Mouse (Mus musculus) gastrocnemius, postnatal 14 days (tissue): ENCODE measurements around the gene Fcna. TPM values are rescaled to one million over a fixed set of nuclear protein-coding genes. Genes with fewer than 3 reads are reported as not detected.
A peak's percentile ranks its signal among the peaks of the same experiment; 100 is the strongest.

Experiments used
- DNase-seq: peaks from one replicate; pipeline ENCODE4 v3.0.0; 2021; ENCODE audit warnings: mixed read lengths
- intact Hi-C: fragments of 180-260 bp; cut with DNase I; formaldehyde crosslinking; loops from one replicate; pipeline ENCODE4 v1.15.1; 2025; ENCODE audit warnings: low total_unique reads
- total RNA-seq, 2 experiments: library from RNA; stranded (reverse); gene quantifications; 2 replicates each; pipeline ENCODE4 v1.2.3; 2021

The Fcna gene
- total RNA-seq, 2 experiments from 2014 or later, result 5.7 to 6.2 TPM

DNA sequence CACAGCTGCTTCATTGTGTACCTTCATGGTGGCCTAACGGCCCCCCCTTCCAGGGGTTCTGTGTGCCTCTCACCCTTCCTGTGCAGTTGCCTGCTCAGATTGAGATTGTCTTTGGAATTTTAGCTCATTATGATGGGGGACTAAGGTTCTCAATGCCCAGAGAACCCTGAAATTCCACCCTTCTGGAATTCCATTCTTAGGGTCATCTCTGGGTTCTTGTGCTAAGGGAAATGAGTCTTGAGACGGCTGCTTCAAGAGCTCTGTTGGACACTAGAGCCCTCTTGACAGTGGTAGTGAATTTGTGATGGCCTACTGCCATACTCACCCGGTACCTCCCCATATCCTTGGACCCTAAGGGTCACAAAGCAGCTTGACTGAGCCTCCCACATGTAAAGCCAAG is 10.3 kb downstream of the Fcna start, which contains the start of gene Ccdc183:
Gene Ccdc183, minus strand, starts transcription at position 101 of the 400 bp plus-strand sequence.
- DNase-seq, result no peak
- intact Hi-C loops, result no loop called here

DNA sequence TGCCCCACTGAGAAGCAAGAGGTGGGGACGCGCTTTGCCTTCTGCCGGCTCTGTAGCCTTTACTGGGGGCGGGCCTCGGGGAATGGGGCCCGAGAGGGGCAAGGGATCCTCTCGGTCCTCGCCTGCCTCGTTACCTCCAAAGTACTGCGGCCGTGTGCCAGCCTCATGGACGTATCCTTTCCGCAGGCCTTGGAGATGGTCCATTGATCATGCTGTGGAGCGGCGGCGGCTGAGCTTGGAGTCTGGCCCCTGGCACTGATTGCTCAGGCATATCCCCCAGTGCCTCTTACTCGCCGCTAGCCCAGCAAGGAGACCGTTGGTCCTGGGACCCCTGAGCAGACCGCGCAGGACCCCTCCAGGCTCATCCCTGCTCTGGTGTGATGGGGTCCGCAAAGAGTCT is 11.4 kb downstream of the Fcna start:
- intact Hi-C loops, result no loop called here
- no peak for DNase-seq

DNA sequence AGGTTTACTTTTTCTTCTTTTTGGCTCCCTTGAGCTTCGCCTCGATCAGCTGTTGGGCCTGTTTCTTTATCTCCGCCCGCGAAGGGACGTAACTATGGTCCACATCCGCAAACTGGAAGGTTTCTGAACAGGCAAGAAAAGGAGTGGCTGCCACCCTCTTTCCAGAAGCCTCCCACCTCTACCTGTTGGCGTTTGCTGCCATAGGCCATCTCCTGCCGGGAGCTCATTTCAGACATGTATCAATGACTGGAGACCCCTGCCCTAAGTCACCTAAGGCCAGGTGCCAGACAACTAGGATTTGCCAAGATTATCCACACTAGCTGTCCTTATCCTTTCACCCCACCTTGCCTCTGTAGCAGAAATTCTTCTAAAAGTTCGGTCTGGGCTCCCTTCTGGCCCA is 19.2 kb downstream of the Fcna start:
- intact Hi-C loops, result no loop called here
- no peak for DNase-seq

GRCm38 (mm10) chr2:25607761-25608622 is 19.8 kb downstream of the Fcna start, which contains the start of gene Rabl6:
Gene Rabl6, minus strand, starts transcription at chr2:25608521.
- intact Hi-C loops, result no loop called here
- DNase-seq, result peak; percentile 90

GRCm38 (mm10) chr2:25602526-25602925 is 25.3 kb downstream of the Fcna start:
- intact Hi-C loops, result no loop called here
- DNase-seq, result no peak

DNA sequence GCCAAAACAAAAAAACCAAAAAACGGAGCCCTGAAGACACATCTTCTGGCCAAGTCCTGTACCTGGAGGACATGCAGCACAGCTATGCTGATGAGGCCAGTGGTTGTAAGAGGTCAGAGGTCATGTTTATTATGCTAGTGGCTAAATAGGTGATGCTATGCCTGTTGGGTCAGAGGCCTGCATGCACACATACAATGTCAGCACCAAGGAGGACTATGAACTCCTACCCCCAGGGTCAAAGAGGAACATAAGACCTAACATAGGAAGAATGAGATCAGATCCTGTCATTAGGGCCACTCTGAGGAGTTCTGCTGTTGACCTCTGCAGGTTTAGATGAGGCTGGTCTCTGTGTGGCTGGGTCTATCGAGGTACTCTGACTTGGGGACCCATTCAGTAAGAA is 27.8 kb downstream of the Fcna start:
- no peak for DNase-seq
- intact Hi-C loops, result no loop called here

- DNase-seq, result no peak
- intact Hi-C loops, result no loop called here
Observed at GRCm38 (mm10) chr2:25598749-25599148, 29.1 kb downstream of the Fcna start.

- DNase-seq, result no peak
- intact Hi-C loops, result no loop called here
Observed at GRCm38 (mm10) chr2:25596765-25597510, 30.9 kb downstream of the Fcna start.

DNA sequence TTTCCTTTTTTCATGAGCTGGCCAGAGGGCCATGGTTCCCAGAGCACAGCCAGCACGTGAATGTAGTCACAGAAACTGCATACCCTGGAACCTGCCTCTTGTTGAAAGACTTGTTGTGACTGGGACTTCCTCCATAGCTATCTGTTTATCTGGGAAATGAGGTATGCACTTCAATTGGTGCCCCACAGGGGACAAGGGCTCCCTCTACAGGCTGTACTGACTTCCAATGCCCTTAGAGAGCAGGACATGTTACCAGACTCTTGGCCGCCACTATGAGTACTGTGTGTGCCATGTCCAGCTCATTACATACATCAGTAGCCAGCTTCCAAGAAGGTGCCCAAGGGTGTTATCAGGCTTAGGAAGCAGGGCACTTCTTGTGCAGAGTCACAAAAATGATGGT is 36.0 kb downstream of the Fcna start:
- intact Hi-C loops, result no loop called here

GRCm38 (mm10) chr2:25588227-25588907 is 39.5 kb downstream of the Fcna start:
- intact Hi-C loops, result no loop called here
- no peak for DNase-seq

More for the DNA sequence above, 36.0 kb downstream of the Fcna start:
- DNase-seq, result no peak

DNA sequence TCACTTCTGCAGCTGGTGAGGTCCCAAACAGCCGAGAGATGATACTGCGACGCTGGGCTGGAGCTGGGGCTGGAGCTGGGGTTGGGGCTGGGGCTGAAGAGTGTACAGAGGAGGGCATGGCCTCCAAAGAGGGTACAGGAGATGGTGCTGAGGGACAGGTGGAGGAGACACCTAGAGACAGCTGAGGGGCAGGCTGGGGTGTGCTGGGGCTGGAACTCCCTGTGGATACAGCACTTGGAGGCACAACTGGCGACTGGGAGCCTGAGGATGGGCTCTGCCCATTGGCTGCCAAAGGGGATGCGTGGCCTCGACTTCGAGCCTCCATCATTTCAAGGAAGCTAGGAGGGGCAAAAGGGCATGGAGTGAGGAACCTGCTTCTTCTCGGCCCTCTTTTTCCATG is 40.5 kb downstream of the Fcna start:
- DNase-seq, result no peak
- intact Hi-C loops, result no loop called here

- DNase-seq, result no peak
- intact Hi-C loops, result no loop called here
Observed at GRCm38 (mm10) chr2:25585601-25586000, 42.2 kb downstream of the Fcna start.

GRCm38 (mm10) chr2:25584856-25585255 is 43.0 kb downstream of the Fcna start:
- DNase-seq, result no peak
- intact Hi-C loops, result no loop called here

DNA sequence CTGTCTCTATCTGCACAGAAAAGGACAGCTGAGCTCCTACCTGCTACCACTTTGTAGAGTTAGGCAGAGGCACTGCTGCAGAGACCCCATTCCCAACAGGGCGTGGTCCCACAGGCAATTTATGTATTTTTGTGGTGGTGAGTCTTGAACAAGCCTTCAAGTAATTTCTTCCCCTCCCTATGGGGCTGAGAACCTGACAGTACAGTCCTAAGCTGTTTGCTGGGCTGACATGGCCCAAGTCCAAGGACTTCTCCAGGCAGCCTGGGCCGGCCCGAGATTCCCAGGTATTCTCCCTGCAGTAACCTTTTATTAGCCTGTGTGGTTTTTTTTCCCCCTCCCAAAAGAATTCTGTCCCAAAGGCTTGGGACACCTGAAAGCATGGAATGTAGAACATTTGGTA is 43.7 kb downstream of the Fcna start:
- intact Hi-C loops, result no loop called here
- DNase-seq, result no peak

- intact Hi-C loops, result no loop called here
- no peak for DNase-seq
Observed at GRCm38 (mm10) chr2:25583571-25583970, 44.3 kb downstream of the Fcna start.

GRCm38 (mm10) chr2:25583120-25583481 is 44.7 kb downstream of the Fcna start:
- no peak for DNase-seq
- intact Hi-C loops, result no loop called here

DNA sequence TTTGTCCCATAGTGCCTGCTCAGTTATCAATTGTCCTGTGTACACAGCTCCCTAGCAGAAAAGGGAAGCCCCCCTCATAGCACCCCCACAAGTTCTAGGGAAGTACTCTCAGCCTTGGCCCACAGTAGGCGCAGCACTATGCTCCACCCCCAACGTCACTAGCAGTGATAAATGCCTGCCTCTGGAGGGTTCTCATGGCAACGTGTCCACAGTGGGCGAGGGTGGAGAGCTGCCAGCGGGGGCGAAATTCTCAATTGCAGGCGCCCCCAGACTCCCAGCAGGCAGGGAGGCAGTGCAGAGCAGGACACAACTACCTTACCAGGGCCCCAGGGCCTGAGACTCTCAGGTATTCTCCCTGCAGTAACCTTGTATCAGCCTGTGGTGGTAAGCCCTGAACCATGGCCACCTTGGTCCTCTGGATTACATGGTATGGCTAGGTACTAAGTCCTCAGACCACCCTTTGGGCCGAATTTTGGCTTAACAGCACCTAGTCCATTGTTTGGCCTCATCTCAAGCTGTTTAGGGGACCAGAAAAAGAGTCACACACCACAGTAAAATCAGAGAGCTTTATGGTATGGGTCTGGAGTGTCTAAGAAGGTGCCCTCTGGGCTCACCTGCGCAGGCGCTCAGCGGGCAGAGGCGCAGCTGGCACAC is 45.2 kb downstream of the Fcna start:
- intact Hi-C loops, result no loop called here

GRCm38 (mm10) chr2:25581901-25582301 is 45.9 kb downstream of the Fcna start:
- no peak for DNase-seq
- intact Hi-C loops, result no loop called here

More for the DNA sequence above, 45.2 kb downstream of the Fcna start:
- peak; percentile 24 for DNase-seq

DNA sequence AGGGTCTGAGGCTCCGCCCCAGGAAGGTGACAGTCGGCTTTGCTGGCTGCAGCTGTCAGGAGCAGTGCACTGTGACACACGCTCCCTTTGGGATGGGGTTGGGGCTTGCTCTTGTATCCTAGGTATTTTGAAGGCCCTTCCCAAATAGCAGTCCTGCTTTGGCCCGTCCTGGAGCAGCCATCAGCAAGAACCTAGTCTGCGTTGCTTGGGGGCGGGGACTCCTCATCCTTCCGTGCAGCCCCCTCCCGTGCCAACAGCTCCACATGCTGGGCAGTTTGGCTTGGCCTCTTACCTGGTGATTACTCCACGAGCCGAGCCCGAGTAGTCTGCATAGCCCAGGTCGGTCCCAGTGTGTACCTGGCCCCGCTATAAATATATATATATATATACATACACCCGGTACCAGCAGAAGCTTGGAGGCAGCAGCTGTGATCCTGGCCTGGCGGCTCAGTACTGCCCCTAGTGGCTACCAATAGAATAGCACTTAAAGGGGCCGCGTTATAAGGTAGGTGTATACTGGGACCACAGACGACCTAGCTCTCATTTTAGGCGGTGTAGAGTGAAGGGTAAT is 46.5 kb downstream of the Fcna start, which contains the start of gene Ajm1:
Gene Ajm1, minus strand, starts transcription at position 464 of the 571 bp plus-strand sequence.
- intact Hi-C loops, result no loop called here
- DNase-seq, result peak; percentile 45
